Mouse (Mus musculus) forebrain, embryonic 14.5 days (tissue): ENCODE measurements around the gene Ces3a. TPM values are rescaled to one million over a fixed set of nuclear protein-coding genes. Genes with fewer than 3 reads are reported as not detected.
"Not testable (repeated sequence)": the region's sequence is repeated elsewhere in the genome, so short reads cannot be mapped to it uniquely, and the experiment has no call there.

ENCODE experiments used
- ATAC-seq: fragments of 200-750 bp; cut with Nextera tagmentation; 2 replicates; pipeline ENCODE4 v1.8.0; 2017; ENCODE audit warnings: mild to moderate bottlenecking, moderate library complexity
- DNase-seq: peaks from one replicate; pipeline ENCODE4 v3.0.0-alpha.2; 2015; ENCODE audit warnings: low spot score
- H3K27ac ChIP-seq: fragments of 300-500 bp; sonication (generic); 2 replicates; pipeline ENCODE4 v1.5.1; 2014; ENCODE audit warnings: low read depth, mild to moderate bottlenecking, control low read depth, low read length, moderate library complexity
- H3K27me3 ChIP-seq: fragments of 300-500 bp; sonication (generic); replicated peaks from 2 replicates; pipeline ENCODE4 v1.6.1; 2014; ENCODE audit warnings: low read length, control low read depth, mixed read lengths; ENCODE audit not compliant: control insufficient read depth, insufficient read depth
- H3K36me3 ChIP-seq: fragments of 300-500 bp; sonication (generic); 2 replicates; pipeline ENCODE4 v1.6.1; 2014; ENCODE audit warnings: low read length, control low read depth; ENCODE audit not compliant: control insufficient read depth, insufficient read depth
- H3K4me1 ChIP-seq: fragments of 300-500 bp; sonication (generic); 2 replicates; pipeline ENCODE4 v1.6.1; 2014; ENCODE audit warnings: antibody characterized with exemption, low read length, control low read depth; ENCODE audit not compliant: control insufficient read depth, insufficient read depth
- H3K4me2 ChIP-seq: fragments of 300-500 bp; sonication (generic); 2 replicates; pipeline ENCODE4 v1.6.1; 2014; ENCODE audit warnings: mild to moderate bottlenecking, control low read depth, low read length
- H3K4me3 ChIP-seq: fragments of 300-500 bp; sonication (generic); 2 replicates; pipeline ENCODE4 v1.5.1; 2014; ENCODE audit warnings: low read depth, low read length, control low read depth
- H3K9ac ChIP-seq: fragments of 300-500 bp; sonication (generic); 2 replicates; pipeline ENCODE4 v1.6.1; 2014; ENCODE audit warnings: mild to moderate bottlenecking, low read length, control low read depth, moderate library complexity
- H3K9me3 ChIP-seq: fragments of 300-500 bp; sonication (generic); replicated peaks from 2 replicates; pipeline ENCODE4 v1.6.1; 2016; ENCODE audit warnings: low read length, control low read depth, mixed read lengths; ENCODE audit not compliant: control insufficient read depth
- WGBS: fragments of 180-500 bp; shearing (Covaris S2); extraction: QIAGEN DNeasy Blood & Tissue Kit; methylation state at CpG from one replicate; pipeline ENCODE4 v1.1.7; 2014; 5-methylcytosine and 5-hydroxymethylcytosine counted together
- polyA plus RNA-seq: library from polyadenylated mRNA; unstranded; fragments of >200 nt; fragmentation: Nextera tagmentation; extraction: Ambion mirVana; gene quantifications from 2 replicates; pipeline ENCODE4 v1.2.1, GENCODE M21; 2014

The Ces3a gene
- polyA plus RNA-seq, 1 experiment from 2014 or later = not detected

DNA sequence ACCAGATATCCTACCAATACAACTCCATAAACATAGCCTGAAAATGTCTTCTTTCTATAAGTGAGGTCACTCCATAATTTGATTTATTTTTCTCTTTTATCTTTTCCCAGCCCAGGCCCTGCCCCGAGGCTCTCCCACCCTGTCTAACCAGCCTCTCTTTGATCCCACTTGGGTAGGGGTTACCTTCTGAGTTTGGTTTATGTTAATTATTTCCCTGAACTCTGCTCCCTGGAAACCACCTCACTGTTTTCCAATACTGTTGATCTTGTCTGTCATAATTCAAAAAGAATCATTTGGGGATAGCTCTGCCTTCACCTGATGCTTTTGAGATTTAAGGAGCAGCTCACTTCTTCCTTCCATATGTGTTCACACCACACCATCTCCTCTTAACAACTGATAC is 4.9 kb upstream of the Ces3a start:
- Histone ChIP-seq H3K9me3 (no peaks in the 10 kb centered on the region), H3K4me1 (no peaks in the 10 kb centered on the region), H3K36me3 (no peaks in the 10 kb centered on the region), H3K4me3 (no peak overlapping the region), H3K27me3 (no peaks in the 10 kb centered on the region), H3K9ac (no peak overlapping the region), H3K4me2 (no peak overlapping the region), H3K27ac (no peak overlapping the region)
- WGBS = 72% methylated on average over 1 of the region's 1 CpGs
- ATAC-seq (no peak), DNase-seq (no peak)

GRCm38 (mm10) chr8:105045824-105046401 is 2.5 kb upstream of the Ces3a start:
- Histone ChIP-seq H3K27ac (no peak overlapping the region), H3K27me3 (no peaks in the 10 kb centered on the region), H3K9me3 (no peaks in the 10 kb centered on the region), H3K36me3 (no peaks in the 10 kb centered on the region), H3K4me1 (no peaks in the 10 kb centered on the region), H3K4me2 (no peak overlapping the region), H3K4me3 (no peak overlapping the region), H3K9ac (no peak overlapping the region)
- DNase-seq (no peak), ATAC-seq (no peak)
- WGBS = 92% methylated on average over 3 of the region's 3 CpGs

- ATAC-seq = no peak
- Histone ChIP-seq H3K36me3 (no peaks in the 10 kb centered on the region), H3K4me2 (no peak overlapping the region), H3K27me3 (no peaks in the 10 kb centered on the region), H3K27ac (no peak overlapping the region), H3K4me1 (no peaks in the 10 kb centered on the region), H3K4me3 (no peak overlapping the region), H3K9ac (no peak overlapping the region), H3K9me3 (no peaks in the 10 kb centered on the region)
- 92% methylated on average over 4 of the region's 4 CpGs for WGBS
- DNase-seq = no peak
These were observed 7.8 kb downstream of the Ces3a start for GRCm38 (mm10) chr8:105056211-105056610.

DNA sequence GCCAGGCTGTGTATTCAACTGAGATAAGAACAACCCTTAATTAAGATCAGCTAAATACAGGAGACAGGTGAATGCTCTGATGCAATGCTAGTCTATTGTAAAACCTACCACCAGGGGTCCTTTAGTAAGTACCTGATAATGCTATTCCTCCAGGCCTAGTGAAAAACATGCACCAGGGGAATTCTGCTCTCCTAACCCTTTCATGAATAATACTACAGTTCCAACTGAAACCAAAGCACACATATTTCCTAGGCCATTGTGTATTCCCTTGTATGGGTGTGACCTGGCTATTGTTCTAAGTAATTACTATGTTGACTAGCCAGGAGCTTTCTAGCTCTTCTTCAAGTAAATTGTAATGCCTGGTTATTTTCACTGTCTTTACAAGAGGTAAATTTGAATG is 11.7 kb downstream of the Ces3a start:
- H3K9me3 ChIP-seq = no peaks in the 10 kb centered on the region
- no peak overlapping the region for H3K4me3 ChIP-seq
- ATAC-seq (no peak), DNase-seq (no peak)
- H3K27me3 ChIP-seq = no peaks in the 10 kb centered on the region
- no peak overlapping the region for H3K27ac ChIP-seq
- H3K4me2 ChIP-seq = no peak overlapping the region
- H3K4me1 ChIP-seq = no peaks in the 10 kb centered on the region
- H3K36me3 ChIP-seq = no peaks in the 10 kb centered on the region
- no peak overlapping the region for H3K9ac ChIP-seq

DNA sequence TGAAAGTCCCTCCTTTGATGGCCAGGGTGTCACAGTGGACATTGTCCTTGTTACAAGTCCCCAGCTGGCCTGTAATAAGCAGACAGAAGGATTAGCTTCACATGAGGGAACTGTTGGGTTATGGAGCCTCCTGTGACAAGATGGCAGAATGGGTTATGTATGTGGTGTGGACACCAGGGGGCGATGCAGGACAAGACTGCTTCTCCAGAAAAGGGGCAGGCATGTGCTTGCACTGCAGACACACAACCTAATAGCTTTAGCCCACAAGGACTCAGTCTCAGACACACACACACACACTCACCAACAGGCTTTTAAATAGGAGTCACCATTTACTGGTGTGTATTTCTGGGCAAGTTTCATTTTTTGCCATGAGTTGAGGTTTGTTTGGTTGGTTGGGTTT is 18.4 kb downstream of the Ces3a start:
- 0% methylated on average over 1 of the region's 1 CpGs for WGBS
- DNase-seq (peak; percentile 67), ATAC-seq (0 out of 2 replicates have a peak, but pooled peaks have one; percentile 40)
- no peaks in the 10 kb centered on the region for H3K27me3 ChIP-seq
- no peak overlapping the region for H3K4me2 ChIP-seq
- no peaks in the 10 kb centered on the region for H3K4me1 ChIP-seq
- no peak overlapping the region for H3K9ac ChIP-seq
- no peak overlapping the region for H3K4me3 ChIP-seq
- H3K27ac ChIP-seq = no peak overlapping the region
- H3K36me3 ChIP-seq = no peaks in the 10 kb centered on the region
- no peaks in the 10 kb centered on the region for H3K9me3 ChIP-seq

DNA sequence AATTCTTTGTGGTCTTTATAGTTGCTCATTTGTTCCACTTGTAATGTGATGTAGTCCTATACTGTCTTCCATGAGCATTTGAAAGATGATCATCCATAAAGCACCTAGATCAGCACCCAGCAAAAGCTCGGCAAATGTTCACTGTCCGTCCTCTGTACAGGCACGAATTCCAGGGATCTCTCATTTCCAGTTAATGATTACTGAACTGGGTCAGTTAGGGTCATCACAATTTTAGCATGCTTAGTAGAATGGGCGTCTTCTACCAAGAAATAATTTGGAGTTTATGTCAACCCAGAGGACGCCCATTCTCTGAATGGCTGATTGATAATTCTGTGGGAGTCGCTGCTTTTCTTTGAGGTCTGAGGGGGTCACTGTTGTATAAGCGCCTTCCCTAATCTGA is 19.5 kb downstream of the Ces3a start:
- WGBS = 76% methylated on average over 7 of the region's 7 CpGs
- not testable (repeated sequence) for H3K9me3 ChIP-seq, DNase-seq, H3K4me1 ChIP-seq, H3K4me3 ChIP-seq, H3K9ac ChIP-seq, H3K27me3 ChIP-seq, H3K36me3 ChIP-seq, ATAC-seq, H3K4me2 ChIP-seq, H3K27ac ChIP-seq

- DNase-seq (no peak), ATAC-seq (no peak)
- Histone ChIP-seq H3K27ac (no peak overlapping the region), H3K9me3 (no peaks in the 10 kb centered on the region), H3K4me1 (no peaks in the 10 kb centered on the region), H3K36me3 (no peaks in the 10 kb centered on the region), H3K4me2 (no peak overlapping the region), H3K9ac (no peak overlapping the region), H3K27me3 (no peaks in the 10 kb centered on the region), H3K4me3 (no peak overlapping the region)
These were observed 20.6 kb downstream of the Ces3a start for GRCm38 (mm10) chr8:105068971-105069370.

- Histone ChIP-seq H3K36me3 (no peaks in the 10 kb centered on the region), H3K4me2 (no peak overlapping the region), H3K9ac (no peak overlapping the region), H3K4me1 (no peaks in the 10 kb centered on the region), H3K9me3 (no peaks in the 10 kb centered on the region), H3K4me3 (no peak overlapping the region), H3K27ac (no peak overlapping the region), H3K27me3 (no peaks in the 10 kb centered on the region)
- WGBS = 94% methylated on average over 4 of the region's 4 CpGs
- ATAC-seq (no peak), DNase-seq (no peak)
These were observed 28.2 kb downstream of the Ces3a start for GRCm38 (mm10) chr8:105076601-105077000.

DNA sequence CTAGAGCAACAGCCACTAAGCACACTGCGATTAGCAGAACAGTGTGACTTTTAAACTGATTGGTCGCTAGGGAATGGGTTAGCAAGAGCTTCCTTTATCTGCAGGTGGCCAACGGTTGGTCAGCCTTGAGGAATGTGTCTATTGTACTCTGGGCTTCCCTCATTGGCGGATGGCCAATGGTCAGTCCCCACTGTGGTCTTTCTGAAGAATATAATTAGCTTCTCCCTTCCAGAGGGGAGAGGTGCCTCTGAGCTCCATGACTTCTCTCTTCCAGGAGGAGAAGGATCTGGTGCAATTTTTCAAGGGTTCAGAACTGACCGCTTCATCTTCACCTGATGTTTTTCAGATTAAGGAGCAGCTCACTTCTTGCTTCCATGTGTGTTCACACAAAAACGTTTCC is 28.7 kb downstream of the Ces3a start:
- no peak overlapping the region for H3K27ac ChIP-seq
- no peaks in the 10 kb centered on the region for H3K9me3 ChIP-seq
- H3K27me3 ChIP-seq = no peaks in the 10 kb centered on the region
- whole genome bisulfite sequencing = 74% methylated on average over 6 of the region's 6 CpGs
- no peak overlapping the region for H3K4me2 ChIP-seq
- no peak overlapping the region for H3K4me3 ChIP-seq
- no peaks in the 10 kb centered on the region for H3K36me3 ChIP-seq
- no peak for ATAC-seq
- DNase-seq = no peak
- no peak overlapping the region for H3K9ac ChIP-seq
- H3K4me1 ChIP-seq = no peaks in the 10 kb centered on the region
